Mouse (Mus musculus) heart, postnatal 0 days (tissue): ENCODE data around the gene Pacsin2. TPM values are rescaled to one million over a fixed set of nuclear protein-coding genes. Genes with fewer than 3 reads are reported as not detected.

Experiments used
- ATAC-seq: fragments of 200-750 bp; cut with Nextera tagmentation; 2 replicates; pipeline ENCODE4 v1.8.0; 2017; ENCODE audit warnings: low read depth, moderate number of reproducible peaks, moderate library complexity; ENCODE audit not compliant: insufficient read depth
- DNase-seq: peaks from one replicate; pipeline ENCODE4 v3.0.0-alpha.2; 2016; ENCODE audit warnings: low spot score
- H3K27ac ChIP-seq: fragments of 300-500 bp; sonication (generic); 2 replicates; pipeline ENCODE4 v1.5.1; 2014; ENCODE audit warnings: low read depth, mild to moderate bottlenecking
- H3K27me3 ChIP-seq: fragments of 300-500 bp; sonication (generic); 2 replicates; pipeline ENCODE4 v1.6.1; 2014; ENCODE audit warnings: low read length, mixed read lengths; ENCODE audit not compliant: control insufficient read depth, insufficient read depth
- H3K36me3 ChIP-seq: fragments of 300-500 bp; sonication (generic); replicated peaks from 2 replicates; pipeline ENCODE4 v1.6.1; 2014; ENCODE audit warnings: low read length, mixed read lengths; ENCODE audit not compliant: control insufficient read depth, insufficient read depth
- H3K4me1 ChIP-seq: fragments of 300-500 bp; sonication (generic); 2 replicates; pipeline ENCODE4 v1.6.1; 2014; ENCODE audit warnings: antibody characterized with exemption; ENCODE audit not compliant: control insufficient read depth, insufficient read depth
- H3K4me2 ChIP-seq: fragments of 300-500 bp; sonication (generic); 2 replicates; pipeline ENCODE4 v1.6.1; 2014; ENCODE audit warnings: low read depth, mild to moderate bottlenecking, low read length, moderate library complexity
- H3K4me3 ChIP-seq: fragments of 300-500 bp; sonication (generic); 2 replicates; pipeline ENCODE4 v1.5.1; 2014; ENCODE audit warnings: low read depth, low read length
- H3K9ac ChIP-seq: fragments of 300-500 bp; sonication (generic); replicated peaks from 2 replicates; pipeline ENCODE4 v1.6.1; 2014; ENCODE audit warnings: low read depth, low read length, mixed read lengths
- H3K9me3 ChIP-seq: fragments of 300-500 bp; sonication (generic); replicated peaks from 2 replicates; pipeline ENCODE4 v1.6.1; 2016; ENCODE audit warnings: low read length; ENCODE audit not compliant: control insufficient read depth
- CTCF ChIP-seq: IDR thresholded peaks from 2 replicates; pipeline ENCODE4 v1.5.1; 2016; ENCODE audit warnings: antibody characterized with exemption, control low read depth, low read depth
- EP300 ChIP-seq: IDR thresholded peaks from 2 replicates; pipeline ENCODE4 v1.6.1; 2016; ENCODE audit warnings: antibody characterized with exemption, low read depth
- WGBS: fragments of 180-500 bp; shearing (Covaris S2); extraction: QIAGEN DNeasy Blood & Tissue Kit; methylation state at CpG from one replicate; pipeline ENCODE4 v1.1.7; 2014; 5-methylcytosine and 5-hydroxymethylcytosine counted together
- polyA plus RNA-seq: library from polyadenylated mRNA; unstranded; fragments of >200 nt; fragmentation: Nextera tagmentation; extraction: Ambion mirVana; gene quantifications from 2 replicates; pipeline ENCODE4 v1.2.1, GENCODE M21; 2015
- total RNA-seq: library from RNA; depleted of rRNA; stranded (reverse); fragments of >200 nt; gene quantifications from 2 replicates; pipeline ENCODE4 v1.2.3, GENCODE M21; 2014; ENCODE audit warnings: low replicate concordance

Pacsin2 gene
- total and polyA plus RNA-seq, 2 experiments from 2014 or later = 63.3 to 78.0 TPM

GRCm38 (mm10) chr15:83483482-83483881 lies 19.1 kb upstream of the Pacsin2 start:
- Histone ChIP-seq H3K27me3 (no peaks in the 10 kb centered on the region), H3K27ac (no peak overlapping the region), H3K9me3 (no peaks in the 10 kb centered on the region), H3K4me2 (no peak overlapping the region), H3K36me3 (no peaks in the 10 kb centered on the region), H3K9ac (no peak overlapping the region), H3K4me1 (0 out of 2 replicates have a peak, but pooled peaks cover 6% of the 10 kb centered on the region), H3K4me3 (no peak overlapping the region)
- DNase-seq (no peak), ATAC-seq (no peak)
- WGBS = 43% methylated on average over 2 of the region's 2 CpGs
- TF ChIP-seq EP300 (no peak), CTCF (peak; percentile 36)

- 79% methylated on average over 8 of the region's 8 CpGs for WGBS
- Histone ChIP-seq H3K4me2 (no peak overlapping the region), H3K4me3 (no peak overlapping the region), H3K4me1 (0 out of 2 replicates have a peak, but pooled peaks cover 2% of the 10 kb centered on the region), H3K27me3 (no peaks in the 10 kb centered on the region), H3K9ac (no peak overlapping the region), H3K36me3 (no peaks in the 10 kb centered on the region), H3K27ac (no peak overlapping the region), H3K9me3 (no peaks in the 10 kb centered on the region)
- TF ChIP-seq EP300 = no peak
- no peak for TF ChIP-seq CTCF
- ATAC-seq = no peak
- DNase-seq = no peak
These were observed 18.3 kb upstream of the Pacsin2 start for GRCm38 (mm10) chr15:83482645-83483224.

- no peak for DNase-seq
- Histone ChIP-seq H3K9ac (no peak overlapping the region), H3K4me3 (no peak overlapping the region), H3K4me2 (no peak overlapping the region), H3K36me3 (no peaks in the 10 kb centered on the region), H3K4me1 (no peaks in the 10 kb centered on the region), H3K27me3 (no peaks in the 10 kb centered on the region), H3K9me3 (no peaks in the 10 kb centered on the region), H3K27ac (no peak overlapping the region)
- WGBS = 55% methylated on average over 10 of the region's 10 CpGs
- ATAC-seq = no peak
- TF ChIP-seq EP300 = no peak
- TF ChIP-seq CTCF = no peak
These were observed 16.9 kb upstream of the Pacsin2 start for GRCm38 (mm10) chr15:83481236-83481780.

GRCm38 (mm10) chr15:83479818-83480217 lies 15.4 kb upstream of the Pacsin2 start:
- no peak for DNase-seq
- no peaks in the 10 kb centered on the region for H3K27me3 ChIP-seq
- H3K27ac ChIP-seq = no peak overlapping the region
- H3K9me3 ChIP-seq = no peaks in the 10 kb centered on the region
- peaks cover 2% of the 10 kb centered on the region for H3K4me1 ChIP-seq
- no peak overlapping the region for H3K4me2 ChIP-seq
- H3K9ac ChIP-seq = no peak overlapping the region
- TF ChIP-seq CTCF (no peak), EP300 (no peak)
- ATAC-seq = no peak
- no peaks in the 10 kb centered on the region for H3K36me3 ChIP-seq
- 87% methylated on average over 4 of the region's 4 CpGs for WGBS
- no peak overlapping the region for H3K4me3 ChIP-seq

DNA sequence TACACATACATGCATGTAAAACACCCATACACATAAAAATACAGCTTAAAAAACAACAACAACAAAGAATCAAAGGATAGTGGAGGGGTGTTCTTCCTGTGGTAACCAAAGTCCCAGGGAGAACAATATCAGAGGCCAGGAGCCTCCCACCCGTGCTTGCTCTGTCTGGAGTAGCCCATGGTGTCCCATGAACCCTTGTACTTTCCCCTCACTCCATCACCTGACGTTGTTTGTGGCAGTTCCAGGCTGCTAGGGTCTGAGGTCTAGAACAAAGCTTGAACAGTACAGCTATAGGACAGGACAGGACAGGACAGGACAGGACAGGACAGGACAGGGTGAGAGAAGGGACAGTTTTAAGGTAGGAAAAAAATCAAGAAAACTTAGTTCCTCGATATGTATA lies 13.7 kb upstream of the Pacsin2 start:
- Histone ChIP-seq H3K27ac (no peak overlapping the region), H3K36me3 (no peaks in the 10 kb centered on the region), H3K9me3 (no peaks in the 10 kb centered on the region), H3K9ac (no peak overlapping the region), H3K4me2 (no peak overlapping the region), H3K27me3 (no peaks in the 10 kb centered on the region), H3K4me1 (peaks cover 18% of the 10 kb centered on the region), H3K4me3 (no peak overlapping the region)
- ATAC-seq (no peak), DNase-seq (no peak)
- 70% methylated on average over 3 of the region's 3 CpGs for WGBS
- TF ChIP-seq CTCF (no peak), EP300 (no peak)
